Mouse (Mus musculus) limb, embryonic 14.5 days (tissue): ENCODE results near the gene Tnrc6a. TPM values are rescaled to one million over a fixed set of nuclear protein-coding genes. Genes with fewer than 3 reads are reported as not detected.

ENCODE experiments used
- ATAC-seq: fragments of 200-750 bp; cut with Nextera tagmentation; 2 replicates; pipeline ENCODE4 v1.8.0; 2017; ENCODE audit warnings: low read depth, moderate number of reproducible peaks, moderate TSS enrichment; ENCODE audit not compliant: low FRiP score
- DNase-seq: peaks from one replicate; pipeline ENCODE4 v3.0.0-alpha.2; 2015; ENCODE audit warnings: low spot score
- H3K27ac ChIP-seq: fragments of 300-500 bp; sonication (generic); replicated peaks from 2 replicates; pipeline ENCODE4 v1.5.1; 2014; ENCODE audit warnings: low read depth, mild to moderate bottlenecking, low read length, moderate library complexity, mixed read lengths
- H3K27me3 ChIP-seq: fragments of 300-500 bp; sonication (generic); 2 replicates; pipeline ENCODE4 v1.6.1; 2014; ENCODE audit warnings: low read length, mixed read lengths; ENCODE audit not compliant: control insufficient read depth, insufficient read depth
- H3K36me3 ChIP-seq: fragments of 300-500 bp; sonication (generic); 2 replicates; pipeline ENCODE4 v1.6.1; 2014; ENCODE audit warnings: mild to moderate bottlenecking, low read length, moderate library complexity, mixed read lengths; ENCODE audit not compliant: control insufficient read depth, insufficient read depth
- H3K4me1 ChIP-seq: fragments of 300-500 bp; sonication (generic); 2 replicates; pipeline ENCODE4 v1.6.1; 2014; ENCODE audit warnings: antibody characterized with exemption, low read length, mixed read lengths; ENCODE audit not compliant: control insufficient read depth, insufficient read depth
- H3K4me2 ChIP-seq: fragments of 300-500 bp; sonication (generic); replicated peaks from 2 replicates; pipeline ENCODE4 v1.6.1; 2014; ENCODE audit warnings: low read depth, mild to moderate bottlenecking, low read length, moderate library complexity; ENCODE audit not compliant: severe bottlenecking
- H3K4me3 ChIP-seq: fragments of 300-500 bp; sonication (generic); replicated peaks from 2 replicates; pipeline ENCODE4 v1.5.1; 2014; ENCODE audit warnings: low read length
- H3K9ac ChIP-seq: fragments of 300-500 bp; sonication (generic); 2 replicates; pipeline ENCODE4 v1.6.1; 2014; ENCODE audit warnings: mild to moderate bottlenecking, low read depth, low read length, moderate library complexity; ENCODE audit not compliant: severe bottlenecking
- H3K9me3 ChIP-seq: fragments of 300-500 bp; sonication (generic); 2 replicates; pipeline ENCODE4 v1.6.1; 2016; ENCODE audit warnings: low read length; ENCODE audit not compliant: control insufficient read depth
- POLR2A ChIP-seq: fragments of 200-500 bp; IDR thresholded peaks from 2 replicates; pipeline ENCODE4 v1.8.0; 2012; ENCODE audit warnings: inconsistent platforms, mild to moderate bottlenecking, moderate library complexity, borderline replicate concordance; ENCODE audit not compliant: insufficient read depth, insufficient read length; ENCODE audit errors: extremely low read depth
- WGBS: fragments of 180-500 bp; shearing (Covaris S2); extraction: QIAGEN DNeasy Blood & Tissue Kit; methylation state at CpG from one replicate; pipeline ENCODE4 v1.1.7; 2014; 5-methylcytosine and 5-hydroxymethylcytosine counted together
- polyA plus RNA-seq, 2 experiments: library from polyadenylated mRNA; depleted of rRNA in 1 of 2; stranded (reverse) in 1 of 2; unstranded in 1 of 2; fragments of >200 nt; fragmentation: Nextera tagmentation in 1 of 2; extraction: Ambion mirVana in 1 of 2; gene quantifications; 2 replicates each; pipeline versions ENCODE4 v1.2.1 to v1.2.3; 2012 to 2014

Gene Tnrc6a
- polyA plus RNA-seq, 2 experiments = 44.3 to 62.3 TPM

DNA sequence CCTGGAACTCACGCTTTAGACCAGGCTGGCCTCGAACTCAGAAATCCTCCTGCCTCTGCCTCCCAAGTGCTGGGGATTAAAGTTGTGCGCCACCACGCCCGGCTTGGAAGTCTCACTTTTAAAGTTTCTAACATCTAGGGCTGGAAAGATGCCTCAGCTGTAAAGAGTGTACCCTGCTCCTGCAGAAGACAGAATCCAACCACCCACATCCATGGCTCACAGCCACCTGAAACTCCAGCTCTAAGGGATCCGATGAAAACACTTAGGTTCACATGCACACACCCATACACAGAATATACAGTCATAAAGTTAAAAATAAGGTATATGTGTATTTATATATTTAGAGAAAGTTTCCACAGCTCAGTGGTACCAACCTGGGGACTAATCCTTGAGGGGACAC is 10.1 kb upstream of the Tnrc6a start:
- H3K9me3 ChIP-seq = no peaks in the 10 kb centered on the region
- no peak for ATAC-seq
- H3K36me3 ChIP-seq = no peaks in the 10 kb centered on the region
- no peak overlapping the region for H3K9ac ChIP-seq
- no peak overlapping the region for H3K27ac ChIP-seq
- WGBS = 93% methylated on average over 6 of the region's 6 CpGs
- no peak overlapping the region for H3K4me2 ChIP-seq
- no peak for DNase-seq
- no peak overlapping the region for H3K4me3 ChIP-seq
- H3K4me1 ChIP-seq = peaks cover 9% of the 10 kb centered on the region
- no peaks in the 10 kb centered on the region for H3K27me3 ChIP-seq
- TF ChIP-seq POLR2A = no peak

DNA sequence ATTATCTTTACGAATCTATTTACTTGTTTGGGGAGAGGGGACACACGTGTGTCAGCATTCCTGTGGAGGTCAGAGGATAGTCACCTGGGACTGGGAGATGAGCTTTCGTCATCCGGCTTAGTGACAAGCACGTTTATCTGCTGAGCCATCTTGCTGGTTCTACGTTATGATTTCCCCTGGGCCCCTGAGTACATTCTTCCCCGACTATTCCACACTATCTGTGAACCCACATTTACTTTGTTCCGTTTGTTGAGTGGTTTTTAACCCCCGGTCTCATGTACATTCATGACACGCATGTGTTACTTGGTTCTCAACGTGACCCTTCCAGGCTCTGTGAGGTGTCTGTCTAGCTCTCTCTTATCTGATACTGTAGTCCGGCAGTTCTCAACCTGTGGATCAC is 6.9 kb upstream of the Tnrc6a start:
- H3K4me3 ChIP-seq = no peak overlapping the region
- H3K27me3 ChIP-seq = no peaks in the 10 kb centered on the region
- WGBS = 79% methylated on average over 12 of the region's 12 CpGs
- no peak overlapping the region for H3K27ac ChIP-seq
- no peaks in the 10 kb centered on the region for H3K36me3 ChIP-seq
- no peaks in the 10 kb centered on the region for H3K4me1 ChIP-seq
- H3K4me2 ChIP-seq = no peak overlapping the region
- H3K9me3 ChIP-seq = no peaks in the 10 kb centered on the region
- ATAC-seq (no peak), DNase-seq (no peak)
- no peak for TF ChIP-seq POLR2A
- no peak overlapping the region for H3K9ac ChIP-seq

DNA sequence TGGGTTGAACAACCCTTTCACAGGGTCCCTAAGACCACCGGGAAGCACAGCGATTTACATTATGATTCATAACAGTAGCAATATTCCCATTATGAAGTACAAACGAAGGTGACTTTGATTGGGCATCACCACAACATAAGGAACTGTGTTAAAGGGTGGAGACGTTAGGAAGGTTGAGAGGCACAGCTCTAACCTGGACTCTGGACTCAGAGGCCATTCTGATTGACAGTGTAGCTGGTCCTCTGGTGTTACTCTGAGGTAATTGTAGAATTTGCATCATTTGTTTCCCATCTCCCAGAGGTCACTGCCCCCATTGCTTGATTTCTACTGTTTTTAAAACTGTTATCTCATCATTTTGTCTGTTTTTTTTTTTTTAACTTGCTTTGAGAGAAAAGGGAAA is 6.5 kb upstream of the Tnrc6a start:
- no peak overlapping the region for H3K4me2 ChIP-seq
- TF ChIP-seq POLR2A = no peak
- H3K27me3 ChIP-seq = no peaks in the 10 kb centered on the region
- H3K27ac ChIP-seq = no peak overlapping the region
- no peak overlapping the region for H3K4me3 ChIP-seq
- DNase-seq (no peak), ATAC-seq (no peak)
- H3K36me3 ChIP-seq = no peaks in the 10 kb centered on the region
- WGBS = 78% methylated on average over 4 of the region's 4 CpGs
- no peaks in the 10 kb centered on the region for H3K4me1 ChIP-seq
- no peaks in the 10 kb centered on the region for H3K9me3 ChIP-seq
- H3K9ac ChIP-seq = no peak overlapping the region

DNA sequence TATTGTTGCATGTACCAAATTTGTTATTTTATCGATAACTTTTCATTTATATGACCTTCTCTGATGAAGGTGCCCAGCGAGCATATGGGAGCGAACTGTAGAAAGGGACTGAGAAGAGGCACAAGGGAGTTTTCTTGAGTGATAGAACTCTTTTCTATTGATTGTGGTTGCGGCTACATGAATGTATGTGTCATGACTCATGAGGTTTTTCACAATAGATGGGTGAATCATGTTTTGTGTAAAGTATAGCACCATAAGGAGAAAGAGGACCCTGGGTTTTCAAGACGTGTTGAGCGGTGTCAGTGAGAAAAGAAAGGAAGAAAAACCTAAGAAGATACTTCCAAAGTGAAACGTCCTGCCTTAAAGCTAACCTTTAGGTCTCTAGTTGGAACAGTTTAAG is 3.2 kb upstream of the Tnrc6a start:
- ATAC-seq (no peak), DNase-seq (no peak)
- H3K9ac ChIP-seq = no peak overlapping the region

DNA sequence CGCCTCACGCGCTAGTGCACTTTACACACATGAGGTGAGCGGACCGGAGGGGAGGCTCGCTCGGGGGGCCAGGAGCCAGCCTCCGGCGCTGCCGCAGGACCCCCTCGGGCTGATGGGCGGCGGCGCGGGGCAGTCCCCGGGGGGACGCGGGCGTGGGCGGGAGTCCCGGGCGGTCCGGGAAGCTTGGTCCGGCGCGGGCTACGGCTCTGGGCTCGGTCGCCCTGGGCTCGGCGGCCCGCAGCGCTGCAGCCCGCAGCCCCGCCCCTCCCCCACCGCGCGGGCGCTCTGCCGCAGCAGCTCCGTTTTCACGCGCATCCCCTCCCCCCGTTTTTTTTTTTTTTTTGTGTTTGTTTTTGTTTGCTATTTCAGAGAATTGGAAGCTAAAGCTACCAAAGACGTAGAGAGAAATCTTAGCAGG is 623 bp downstream of the Tnrc6a start:
- TF ChIP-seq POLR2A = no peak
- H3K27me3 ChIP-seq = no peaks in the 10 kb centered on the region
- peak overlapping the region; percentile 97 for H3K9ac ChIP-seq
- H3K36me3 ChIP-seq = 0 out of 2 replicates have a peak, but pooled peaks cover 16% of the 10 kb centered on the region
- peak; percentile 63; the same call in 1 of the 2 replicates for ATAC-seq
- peak overlapping the region; percentile 94 for H3K27ac ChIP-seq
- peak; percentile 9 for DNase-seq
- 1% methylated on average over 10 of the region's 45 CpGs for WGBS
- peaks cover 7% of the 10 kb centered on the region for H3K4me1 ChIP-seq
- H3K4me3 ChIP-seq = peak overlapping the region; percentile 97
- peak overlapping the region; percentile 65 for H3K4me2 ChIP-seq
- H3K9me3 ChIP-seq = no peaks in the 10 kb centered on the region

More for the DNA sequence above, 3.2 kb upstream of the Tnrc6a start:
- no peaks in the 10 kb centered on the region for H3K27me3 ChIP-seq
- TF ChIP-seq POLR2A = no peak
- no peaks in the 10 kb centered on the region for H3K9me3 ChIP-seq
- H3K4me2 ChIP-seq = no peak overlapping the region
- H3K4me1 ChIP-seq = peaks cover 7% of the 10 kb centered on the region
- WGBS = 87% methylated on average over 7 of the region's 7 CpGs
- H3K4me3 ChIP-seq = no peak overlapping the region
- H3K36me3 ChIP-seq = no peaks in the 10 kb centered on the region
- no peak overlapping the region for H3K27ac ChIP-seq

DNA sequence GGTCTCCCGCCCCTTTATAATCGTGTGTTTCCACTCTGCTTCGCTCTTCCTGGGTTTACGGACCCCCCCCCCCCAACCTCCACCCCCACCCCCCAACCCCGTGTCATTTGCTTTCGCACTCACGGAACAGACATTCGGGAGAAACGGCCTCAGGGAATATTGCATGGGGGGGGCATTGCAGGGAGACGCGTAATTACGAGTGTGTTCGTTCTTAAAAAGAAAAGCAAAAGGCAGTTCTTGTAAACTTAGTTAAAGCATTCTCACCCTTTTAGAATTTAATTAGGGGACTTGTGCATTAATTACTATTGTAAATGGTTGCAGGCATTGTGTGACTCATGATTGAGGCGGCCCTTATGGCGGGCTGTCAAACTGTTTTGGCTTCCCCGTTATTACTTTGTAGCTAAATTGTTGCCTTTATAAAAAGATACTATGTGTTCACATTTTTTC is 1.1 kb downstream of the Tnrc6a start:
- no peak for ATAC-seq
- H3K4me2 ChIP-seq = peak overlapping the region; percentile 65
- peaks cover 7% of the 10 kb centered on the region for H3K4me1 ChIP-seq
- H3K27ac ChIP-seq = peak overlapping the region; percentile 94
- no peaks in the 10 kb centered on the region for H3K27me3 ChIP-seq
- TF ChIP-seq POLR2A = no peak
- WGBS = under 1% methylated on average over 16 of the region's 16 CpGs
- H3K9me3 ChIP-seq = no peaks in the 10 kb centered on the region
- H3K9ac ChIP-seq = peak overlapping the region; percentile 97
- peak; percentile 42 for DNase-seq
- peak overlapping the region; percentile 97 for H3K4me3 ChIP-seq
- 0 out of 2 replicates have a peak, but pooled peaks cover 16% of the 10 kb centered on the region for H3K36me3 ChIP-seq
